Mouse (Mus musculus): ENCODE measurements at regions not wholly inside any gene's neighbourhood (a gene's known extent, or its start where the extent isn't known, plus 50 kb on each side); places are given as distances from the start of the nearest gene placed in this dataset.

GRCm38 (mm10) chr7:93646658-93647057, 567.0 kb downstream of the Fam181b start:
- Histone ChIP-seq H3K27ac (no peak overlapping the region), H3K4me2 (replicated peaks) (no peak overlapping the region), H3K27me3 (ENCODE audit: control insufficient read depth, insufficient read depth, low read length) (no peaks in the 10 kb centered on the region), H3K9me3 (ENCODE audit: control insufficient read depth, low read length) (no peaks in the 10 kb centered on the region), H3K9ac (no peak overlapping the region), H3K4me3 (replicated peaks; ENCODE audit: low read length) (no peak overlapping the region), H3K4me1 (replicated peaks; ENCODE audit: control insufficient read depth, insufficient read depth, low read length) (no peaks in the 10 kb centered on the region), H3K36me3 (replicated peaks; ENCODE audit: control insufficient read depth, insufficient read depth) (no peaks in the 10 kb centered on the region)
- 83% methylated on average over 3 of the region's 3 CpGs for WGBS
- DNase-seq (ENCODE audit: low spot score): no peak
- no peak for ATAC-seq (ENCODE audit: low FRiP score)

GRCm38 (mm10) chr7:93665805-93666204, 586.1 kb downstream of the Fam181b start:
- no peaks in the 10 kb centered on the region for H3K9me3 ChIP-seq (ENCODE audit: control insufficient read depth, low read length)
- 66% methylated on average over 2 of the region's 2 CpGs for WGBS
- H3K4me3 ChIP-seq (replicated peaks; ENCODE audit: low read length): no peak overlapping the region
- no peak overlapping the region for H3K4me2 ChIP-seq (replicated peaks)
- H3K9ac ChIP-seq: no peak overlapping the region
- no peaks in the 10 kb centered on the region for H3K36me3 ChIP-seq (replicated peaks; ENCODE audit: control insufficient read depth, insufficient read depth)
- ATAC-seq (ENCODE audit: low FRiP score): no peak
- DNase-seq (ENCODE audit: low spot score): no peak
- H3K4me1 ChIP-seq (replicated peaks; ENCODE audit: control insufficient read depth, insufficient read depth, low read length): no peaks in the 10 kb centered on the region
- no peak overlapping the region for H3K27ac ChIP-seq
- no peaks in the 10 kb centered on the region for H3K27me3 ChIP-seq (ENCODE audit: control insufficient read depth, insufficient read depth, low read length)

GRCm38 (mm10) chr7:93671827-93672226, 592.2 kb downstream of the Fam181b start:
- ATAC-seq (ENCODE audit: low FRiP score): peak; percentile 34; the same call in 1 of the 2 replicates
- Histone ChIP-seq H3K4me1 (replicated peaks; ENCODE audit: control insufficient read depth, insufficient read depth, low read length) (no peaks in the 10 kb centered on the region), H3K9me3 (ENCODE audit: control insufficient read depth, low read length) (no peaks in the 10 kb centered on the region), H3K4me3 (replicated peaks; ENCODE audit: low read length) (no peak overlapping the region), H3K9ac (no peak overlapping the region), H3K27me3 (ENCODE audit: control insufficient read depth, insufficient read depth, low read length) (no peaks in the 10 kb centered on the region), H3K27ac (no peak overlapping the region), H3K36me3 (replicated peaks; ENCODE audit: control insufficient read depth, insufficient read depth) (no peaks in the 10 kb centered on the region), H3K4me2 (replicated peaks) (no peak overlapping the region)
- WGBS: 46% methylated on average over 3 of the region's 3 CpGs
- DNase-seq (ENCODE audit: low spot score): no peak

- Histone ChIP-seq H3K27ac (no peak overlapping the region), H3K4me2 (replicated peaks) (no peak overlapping the region), H3K4me3 (replicated peaks; ENCODE audit: low read length) (no peak overlapping the region), H3K9me3 (ENCODE audit: control insufficient read depth, low read length) (no peaks in the 10 kb centered on the region), H3K9ac (no peak overlapping the region), H3K36me3 (replicated peaks; ENCODE audit: control insufficient read depth, insufficient read depth) (no peaks in the 10 kb centered on the region), H3K4me1 (replicated peaks; ENCODE audit: control insufficient read depth, insufficient read depth, low read length) (no peaks in the 10 kb centered on the region), H3K27me3 (ENCODE audit: control insufficient read depth, insufficient read depth, low read length) (no peaks in the 10 kb centered on the region)
- ATAC-seq (ENCODE audit: low FRiP score): no peak
- no peak for DNase-seq (ENCODE audit: low spot score)
- WGBS: 92% methylated on average over 1 of the region's 1 CpGs
Observed at GRCm38 (mm10) chr7:93672496-93672895, 592.8 kb downstream of the Fam181b start.

All from hindbrain, embryonic 14.5 days (tissue).